Mouse (Mus musculus) layer of hippocampus, postnatal 36 days (tissue): ENCODE data around the gene Col15a1. TPM values are rescaled to one million over a fixed set of nuclear protein-coding genes. Genes with fewer than 3 reads are reported as not detected.
A peak's percentile ranks its signal among the peaks of the same experiment; 100 is the strongest.

Experiments used
- DNase-seq, 2 experiments: peaks; one replicate each; pipeline ENCODE4 v3.0.0; 2022
- total RNA-seq, 2 experiments: library from RNA; stranded (reverse); gene quantifications; 2 replicates each; pipeline ENCODE4 v1.2.3; 2021

Gene Col15a1
- total RNA-seq, 2 experiments from 2014 or later = 5.6 to 7.8 TPM

- no peak for DNase-seq
These were observed 102.1 kb downstream of the Col15a1 start for GRCm38 (mm10) chr4:47309886-47310625.

GRCm38 (mm10) chr4:47310812-47311211 lies 102.9 kb downstream of the Col15a1 start:
- no peak for DNase-seq

- DNase-seq = no peak
These were observed 103.5 kb downstream of the Col15a1 start for GRCm38 (mm10) chr4:47311467-47311866.

GRCm38 (mm10) chr4:47311929-47312328 lies 104.0 kb downstream of the Col15a1 start:
- DNase-seq = no peak

- DNase-seq = peak; percentile 53 to 69
These were observed 104.7 kb downstream of the Col15a1 start for GRCm38 (mm10) chr4:47312676-47313075.

- no peak for DNase-seq
These were observed 105.9 kb downstream of the Col15a1 start for GRCm38 (mm10) chr4:47313710-47314410.

- no peak for DNase-seq
These were observed 107.5 kb downstream of the Col15a1 start for GRCm38 (mm10) chr4:47315458-47315857.

- DNase-seq = no peak
These were observed 108.5 kb downstream of the Col15a1 start for GRCm38 (mm10) chr4:47316432-47316831.

GRCm38 (mm10) chr4:47319561-47320321 lies 111.8 kb downstream of the Col15a1 start:
- DNase-seq = no peak

GRCm38 (mm10) chr4:47322315-47322714 lies 114.4 kb downstream of the Col15a1 start:
- no peak for DNase-seq

- no peak for DNase-seq
These were observed 116.2 kb downstream of the Col15a1 start for GRCm38 (mm10) chr4:47324206-47324605.

- DNase-seq = no peak
These were observed 119.8 kb downstream of the Col15a1 start for GRCm38 (mm10) chr4:47327782-47328181.

GRCm38 (mm10) chr4:47329285-47329684 lies 121.3 kb downstream of the Col15a1 start:
- DNase-seq = no peak

- no peak for DNase-seq
These were observed 122.6 kb downstream of the Col15a1 start for GRCm38 (mm10) chr4:47330378-47331052.

GRCm38 (mm10) chr4:47332812-47333343 lies 124.9 kb downstream of the Col15a1 start:
- no peak for DNase-seq

GRCm38 (mm10) chr4:47333541-47333940 lies 125.6 kb downstream of the Col15a1 start:
- no peak for DNase-seq

- no peak for DNase-seq
These were observed 129.1 kb downstream of the Col15a1 start for GRCm38 (mm10) chr4:47336941-47337600.

- DNase-seq = no peak
These were observed 134.7 kb downstream of the Col15a1 start for GRCm38 (mm10) chr4:47342632-47343031.

- no peak for DNase-seq
These were observed 139.1 kb downstream of the Col15a1 start for GRCm38 (mm10) chr4:47347022-47347421.

GRCm38 (mm10) chr4:47349759-47350158 lies 141.8 kb downstream of the Col15a1 start:
- no peak for DNase-seq

GRCm38 (mm10) chr4:47351386-47352049 lies 143.6 kb downstream of the Col15a1 start:
- no peak for DNase-seq
